Mouse (Mus musculus) bone marrow, adult 2 months (tissue): ENCODE data around the gene Mttp.

ENCODE experiments used
- CTCF ChIP-seq: fragments of 200-500 bp; IDR thresholded peaks from 2 replicates; pipeline ENCODE4 v1.5.1; 2011; ENCODE audit warnings: low read length, control low read depth; ENCODE audit not compliant: control insufficient read depth, insufficient read depth
- POLR2A ChIP-seq: fragments of 200-500 bp; IDR thresholded peaks from 2 replicates; pipeline ENCODE4 v1.6.1; 2011; ENCODE audit warnings: low read depth, mild to moderate bottlenecking, control low read depth, low read length, borderline replicate concordance; ENCODE audit not compliant: control insufficient read depth

GRCm38 (mm10) chr3:138066348-138066856 is 78.4 kb downstream of the Mttp start:
- no peak for TF ChIP-seq POLR2A
- no peak for TF ChIP-seq CTCF
